Mouse (Mus musculus) liver, adult 2 months (tissue): Measurements from ENCODE around the gene Vav1.

ENCODE experiments used
- CTCF ChIP-seq: fragments of 200-500 bp; IDR thresholded peaks from 2 replicates; pipeline ENCODE4 v1.5.1; 2011; ENCODE audit warnings: low read depth, low read length, control low read depth
- POLR2A ChIP-seq: fragments of 200-500 bp; IDR thresholded peaks from 2 replicates; pipeline ENCODE4 v1.6.1; 2011; ENCODE audit warnings: low read length, control low read depth; ENCODE audit not compliant: insufficient read depth; ENCODE audit errors: extremely low read depth

GRCm38 (mm10) chr17:57273846-57274245 lies 5.1 kb upstream of the Vav1 start:
- TF ChIP-seq POLR2A: no peak
- TF ChIP-seq CTCF: no peak
